Comparison of ENCODE assay signal across 35 mouse cellular contexts in genomic region chr17:73432564-73433006, GRCm38 (mm10). TPM values are rescaled to one million over a fixed set of nuclear protein-coding genes. Genes with fewer than 3 reads are reported as not detected.
A peak's percentile ranks its signal among the peaks of the same experiment; 100 is the strongest.
DNase-seq lines count a peak whose midpoint lies in the region; ATAC-seq lines count a peak whose summit lies in the region.
"Had no signal": no experiment of that assay in that cellular context is flagged by ENCODE, and none has a peak within 500 bp of the region (broad histone marks: within the 10 kb centered on the region; RNA-seq: fewer than 3 reads in every experiment).

No protein-coding gene starts in this region.

- intact Hi-C loops in heart, postnatal 25 days (cut with DNase I) = no loop called here
- intact Hi-C loops in heart, postnatal 36 days (cut with DNase I) = no loop called here

- H3K9me3 ChIP-seq in heart, embryonic 11.5 days (replicated peaks; ENCODE audit: control insufficient read depth, low read length) = no peaks in the 10 kb centered on the region
- H3K9me3 ChIP-seq in heart, embryonic 16.5 days (replicated peaks; ENCODE audit: control insufficient read depth, low read length) = no peaks in the 10 kb centered on the region
- no peaks in the 10 kb centered on the region for H3K9me3 ChIP-seq in intestine, embryonic 15.5 days
- H3K9me3 ChIP-seq: liver, embryonic 12.5 days had no signal

- H3K9ac ChIP-seq in heart, embryonic 11.5 days (ENCODE audit: low read depth, low read length) = no peak overlapping the region
- H3K9ac ChIP-seq in heart, embryonic 16.5 days (ENCODE audit: low read length) = no peak overlapping the region
- no peak overlapping the region for H3K9ac ChIP-seq in intestine, embryonic 15.5 days
- H3K9ac ChIP-seq: hindbrain, embryonic 14.5 days; liver, embryonic 12.5 days; liver, postnatal 0 days had no signal

- ATAC-seq in heart, embryonic 11.5 days (replicated peaks; ENCODE audit: insufficient number of reproducible peaks, low FRiP score, low TSS enrichment) = no peak
- peak; percentile 69 for ATAC-seq in heart, embryonic 16.5 days (replicated peaks; ENCODE audit: extremely low read depth, insufficient read depth, low FRiP score)
- peak; percentile 90 for ATAC-seq in intestine, embryonic 15.5 days
- no peak for ATAC-seq in CD4-positive, CD25-positive, alpha-beta regulatory T cell, adult 4 months
- ATAC-seq: forebrain, embryonic 16.5 days; liver, embryonic 12.5 days; liver, postnatal 0 days had no signal

- H3K4me3 ChIP-seq in heart, embryonic 11.5 days (ENCODE audit: low read depth, low read length) = no peak overlapping the region
- H3K4me3 ChIP-seq in heart, embryonic 16.5 days (ENCODE audit: low read length) = no peak overlapping the region
- H3K4me3 ChIP-seq in intestine, embryonic 15.5 days (replicated peaks) = no peak overlapping the region
- H3K4me3 ChIP-seq: erythroblast, embryonic 14.5 days; gastrocnemius, adult 2 months; layer of hippocampus, adult 2 months; left cerebral cortex, adult 2 months; liver, embryonic 12.5 days had no signal

- H3K27ac ChIP-seq in heart, embryonic 11.5 days (ENCODE audit: low read depth, low read length) = 0 out of 2 replicates have a peak overlapping the region, but pooled peaks have one; percentile 16
- peak overlapping the region; percentile 40; the same call in 1 of the 2 replicates for H3K27ac ChIP-seq in heart, embryonic 16.5 days (ENCODE audit: low read length)
- no peak overlapping the region for H3K27ac ChIP-seq in intestine, embryonic 15.5 days
- H3K27ac ChIP-seq: gastrocnemius, adult 2 months; hindbrain, embryonic 14.5 days; layer of hippocampus, adult 2 months; left cerebral cortex, adult 2 months; liver, embryonic 12.5 days had no signal

- no peak for DNase-seq in heart, postnatal 25 days (ENCODE audit: low spot score)
- no peak for DNase-seq in heart, postnatal 36 days
- DNase-seq in retina, embryonic 14.5 days (ENCODE audit: low spot score) = peak; percentile 56
- DNase-seq: adrenal gland, postnatal 25 days; cerebellum, adult 18-20 months; cerebellum, postnatal 14 days; gastrocnemius, adult 2 months; gastrocnemius, postnatal 36 days; kidney, adult 2 months; kidney, postnatal 36 days; liver, postnatal 0 days; lung, postnatal 36 days; thymus, postnatal 4 days had no signal

- H3K27me3 ChIP-seq in heart, embryonic 11.5 days (ENCODE audit: control insufficient read depth, insufficient read depth, low read length) = no peaks in the 10 kb centered on the region
- H3K27me3 ChIP-seq in heart, embryonic 16.5 days (ENCODE audit: control insufficient read depth, insufficient read depth, low read length) = no peaks in the 10 kb centered on the region
- no peaks in the 10 kb centered on the region for H3K27me3 ChIP-seq in intestine, embryonic 15.5 days (replicated peaks)
- H3K27me3 ChIP-seq: liver, embryonic 12.5 days had no signal

- peaks cover 13% of the 10 kb centered on the region for H3K4me1 ChIP-seq in heart, embryonic 11.5 days (ENCODE audit: control insufficient read depth, insufficient read depth, low read length)
- H3K4me1 ChIP-seq in heart, embryonic 16.5 days (ENCODE audit: control insufficient read depth, insufficient read depth, low read length) = peaks cover 14% of the 10 kb centered on the region
- H3K4me1 ChIP-seq in intestine, embryonic 15.5 days (replicated peaks) = 0 out of 2 replicates have a peak, but pooled peaks cover 4% of the 10 kb centered on the region
- H3K4me1 ChIP-seq: liver, embryonic 12.5 days had no signal

- no peak overlapping the region for H3K4me2 ChIP-seq in heart, embryonic 11.5 days
- H3K4me2 ChIP-seq in heart, embryonic 16.5 days (ENCODE audit: low read depth, low read length) = no peak overlapping the region
- no peak overlapping the region for H3K4me2 ChIP-seq in intestine, embryonic 15.5 days (replicated peaks)
- H3K4me2 ChIP-seq: hindbrain, embryonic 14.5 days; liver, embryonic 12.5 days; midbrain, embryonic 11.5 days had no signal

- H3K36me3 ChIP-seq in heart, embryonic 11.5 days (ENCODE audit: control insufficient read depth, insufficient read depth, low read length) = no peaks in the 10 kb centered on the region
- H3K36me3 ChIP-seq in heart, embryonic 16.5 days (ENCODE audit: control insufficient read depth, insufficient read depth) = no peaks in the 10 kb centered on the region
- H3K36me3 ChIP-seq in intestine, embryonic 15.5 days = no peaks in the 10 kb centered on the region
- H3K36me3 ChIP-seq: liver, embryonic 12.5 days had no signal

- 32% methylated on average over 2 of the region's 2 CpGs for WGBS in heart, embryonic 11.5 days (ENCODE audit: insufficient replicate concordance)
- WGBS in heart, embryonic 16.5 days = 21% methylated on average over 2 of the region's 2 CpGs
- 12% methylated on average over 2 of the region's 2 CpGs for WGBS in intestine, embryonic 15.5 days

RNA-seq across cellular contexts. Expression of gene Capn13, which starts 31.9 kb away (rescaled TPM):
- polyA plus RNA-seq in heart, embryonic 11.5 days (2014; fragmentation: Nextera tagmentation; extraction: Ambion mirVana) = not detected in 2 replicates
- total RNA-seq in heart, postnatal 25 days (2021) = not detected
- not detected in 2 replicates for polyA plus RNA-seq in heart, embryonic 16.5 days (2015; fragmentation: Nextera tagmentation; extraction: Ambion mirVana)
- total RNA-seq in heart, postnatal 36 days (2021) = not detected
- polyA plus RNA-seq in intestine, embryonic 15.5 days (2015; fragmentation: Nextera tagmentation; extraction: Ambion mirVana) = 1.0 and 1.2 TPM in 2 replicates
- under 1 TPM in 1 of 2 experiments, not detected in 1; 0.19 TPM for polyA plus RNA-seq in CD4-positive, CD25-positive, alpha-beta regulatory T cell, adult 4 months (2017; shearing (Covaris generic))
- total RNA-seq: adrenal gland, adult 18-20 months; adrenal gland, postnatal 25 days; gastrocnemius, adult 2 months; gastrocnemius, postnatal 36 days; heart, postnatal 10 days; layer of hippocampus, adult 2 months; layer of hippocampus, postnatal 14 days; left cerebral cortex, adult 2 months; left cerebral cortex, postnatal 25 days; megakaryocyte, adult 5-6 weeks; MEL had no signal
- polyA plus RNA-seq: brain, embryonic 14.5 days; cortical plate, adult 2 months; erythroblast, embryonic 14.5 days; forebrain, embryonic 11.5 days; forebrain, embryonic 16.5 days; limb, embryonic 14.5 days; liver, embryonic 12.5 days; liver, postnatal 0 days; lung, embryonic 16.5 days; midbrain, embryonic 11.5 days had no signal

Comparison
In these comparisons a context has a peak if more than half of its experiments do, and no peak if none do; other contexts are left out.
1. ATAC-seq: peak in heart, embryonic 16.5 days (single experiment) and intestine, embryonic 15.5 days (single experiment); none in heart, embryonic 11.5 days (single experiment) and CD4-positive, CD25-positive, alpha-beta regulatory T cell, adult 4 months (single experiment).